Mouse (Mus musculus) cerebellum, adult 18-20 months (tissue): Measurements from ENCODE around the gene Ntm.

Experiments used
- DNase-seq, 2 experiments: peaks; one replicate each; pipeline ENCODE4 v3.0.0; 2021

Gene Ntm

DNA sequence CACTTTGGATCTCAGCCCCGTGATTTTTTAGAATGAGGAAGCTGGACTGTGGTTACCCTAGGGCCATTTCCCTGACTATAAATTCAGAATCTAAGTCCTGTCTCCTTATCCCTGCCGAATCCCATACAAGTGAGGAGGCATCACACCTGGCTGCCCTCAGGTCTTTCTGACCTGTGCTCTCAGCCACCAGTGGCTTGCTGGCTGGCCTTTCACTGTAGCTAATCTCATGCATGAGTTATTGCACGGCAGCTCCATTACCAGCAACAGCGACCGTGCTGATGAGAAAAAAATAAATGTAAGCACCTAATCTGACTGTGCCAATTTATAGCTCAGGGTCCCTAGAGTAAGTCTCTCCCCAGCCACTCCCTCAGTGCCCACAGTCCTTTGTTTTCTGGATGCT, 81.3 kb downstream of the Ntm start:
- no peak for DNase-seq

DNA sequence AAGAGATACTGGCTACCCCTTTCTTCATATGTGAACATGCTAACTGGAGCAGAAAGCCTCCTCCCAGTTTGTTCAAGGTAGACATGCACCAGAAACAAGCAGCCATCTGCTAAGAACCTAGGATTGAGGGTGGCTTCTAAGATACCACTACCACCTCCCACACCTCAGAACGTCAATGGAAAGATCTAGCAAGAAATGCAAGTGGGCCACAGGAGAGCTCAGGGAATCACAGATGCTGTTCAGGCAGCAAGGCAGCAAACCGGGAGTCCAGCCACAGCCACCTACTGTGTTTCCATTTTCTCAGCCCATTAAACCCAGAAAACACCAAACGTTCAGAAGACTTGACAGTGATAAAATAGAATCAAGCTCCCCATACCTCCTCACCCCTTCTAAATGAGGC, 85.4 kb downstream of the Ntm start:
- no peak for DNase-seq

DNA sequence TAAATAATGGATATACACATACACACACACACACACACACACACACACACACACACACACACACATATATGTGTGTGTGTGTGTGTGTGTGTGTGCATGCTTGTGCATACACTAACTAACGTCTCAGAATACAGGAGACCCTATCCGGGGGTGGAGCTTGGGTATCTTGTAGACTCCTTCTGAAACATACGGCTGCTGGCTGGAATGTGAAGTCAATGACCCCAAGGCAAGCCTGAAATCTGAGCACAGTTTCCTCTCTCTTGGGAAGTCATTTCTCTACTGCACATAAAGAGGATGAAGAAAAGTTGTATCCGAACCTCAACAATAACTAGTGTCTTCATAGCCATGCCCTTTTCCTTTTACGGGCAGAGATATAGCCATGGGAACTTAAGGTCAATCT, 95.2 kb downstream of the Ntm start:
- DNase-seq = no peak

DNA sequence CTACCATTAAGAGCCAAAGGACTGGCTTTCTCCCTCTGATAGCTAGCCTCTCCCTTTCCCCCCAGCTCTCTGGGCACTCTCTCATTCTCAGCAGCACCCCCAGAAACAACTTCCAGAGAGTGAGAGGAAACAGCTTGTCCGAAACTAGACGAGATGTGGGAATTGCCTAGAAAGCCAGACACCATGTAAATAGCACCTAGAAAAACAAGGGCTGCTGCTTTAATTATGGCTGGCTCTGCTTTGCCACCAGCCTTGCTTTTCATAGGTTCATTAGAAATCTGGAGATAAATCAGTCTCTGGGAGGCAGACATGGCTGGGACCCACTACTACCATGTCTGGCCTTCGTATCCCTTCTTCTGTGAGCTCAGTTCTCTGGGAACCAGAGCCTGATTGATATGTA, 96.1 kb downstream of the Ntm start:
- DNase-seq = no peak

DNA sequence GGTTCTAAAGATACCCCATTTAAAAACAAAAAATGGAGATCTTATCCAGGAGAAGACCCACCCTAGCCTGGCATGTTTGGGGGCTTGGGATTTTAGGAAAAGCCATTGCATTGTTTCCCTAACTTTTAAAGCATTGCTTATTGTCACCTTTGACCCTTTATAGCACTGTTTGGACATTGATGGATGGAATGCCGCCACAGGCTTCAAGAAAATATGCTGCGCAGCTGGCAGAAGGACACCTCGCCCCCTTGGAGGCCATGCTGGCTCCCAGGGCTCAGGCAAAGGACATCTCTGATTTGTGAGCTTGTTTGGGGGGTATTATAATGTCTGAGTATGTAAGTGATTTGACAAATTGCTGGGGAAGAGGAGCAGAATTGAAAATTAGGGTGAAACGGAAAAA, 96.8 kb downstream of the Ntm start:
- DNase-seq = no peak

DNA sequence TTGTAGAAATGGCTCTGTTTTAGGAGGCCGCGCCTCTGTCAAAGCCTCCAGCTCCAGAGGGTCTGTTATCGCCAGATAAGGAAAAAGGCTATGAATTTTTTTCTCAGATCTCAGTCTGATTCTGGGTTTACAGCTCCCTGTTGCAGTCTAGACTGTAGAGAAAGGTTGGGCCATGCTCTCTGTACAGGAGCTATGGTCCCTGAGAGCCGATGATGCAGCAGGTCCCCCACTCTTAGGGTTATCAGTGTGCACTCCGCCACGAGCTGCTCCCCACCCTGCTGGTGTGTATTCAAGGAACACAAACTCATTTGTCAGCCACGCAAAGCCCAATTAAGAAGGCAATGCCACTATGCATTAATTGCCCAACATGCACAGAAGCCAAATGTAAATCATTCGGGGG, 97.4 kb downstream of the Ntm start:
- DNase-seq = no peak

DNA sequence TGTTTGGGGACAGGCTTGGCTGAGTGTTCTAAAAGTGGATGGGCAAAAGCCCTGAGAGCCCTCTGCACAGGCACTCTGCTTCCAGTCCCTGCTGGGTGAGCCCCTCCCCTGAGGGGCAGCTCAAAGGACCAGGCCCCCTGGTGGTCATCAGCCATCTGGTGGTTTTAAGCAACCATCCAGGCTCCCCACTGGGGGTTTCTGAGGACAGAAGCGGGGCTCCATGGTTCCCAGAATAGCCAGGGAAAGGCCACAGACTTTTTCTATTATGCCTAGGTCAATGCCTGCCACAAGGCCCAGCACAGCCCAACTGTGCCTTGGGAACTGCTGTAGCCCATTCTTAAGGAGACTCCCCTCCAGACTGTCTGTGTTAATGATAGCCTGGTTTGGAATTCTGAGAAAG, 98.1 kb downstream of the Ntm start:
- peak; percentile 59 for DNase-seq

DNA sequence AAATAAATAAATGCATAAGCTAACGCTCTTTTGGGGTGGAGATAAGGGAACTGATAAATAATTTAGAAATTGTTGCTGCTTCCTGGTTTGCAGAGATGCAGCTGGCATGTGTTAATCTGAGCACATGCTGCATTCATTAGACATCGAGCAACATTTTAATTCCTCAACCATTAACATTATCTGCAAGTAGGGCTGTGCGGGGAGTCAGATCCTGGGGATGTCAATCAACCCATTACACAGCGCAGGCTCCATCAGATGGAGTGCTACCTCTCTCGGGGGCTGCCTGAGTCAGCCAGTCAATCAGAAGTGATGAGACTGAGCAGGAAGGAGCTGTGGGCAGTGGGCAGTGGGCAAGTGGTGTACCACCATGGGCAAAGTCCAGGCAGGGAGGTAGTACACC, 100.5 kb downstream of the Ntm start:
- no peak for DNase-seq

DNA sequence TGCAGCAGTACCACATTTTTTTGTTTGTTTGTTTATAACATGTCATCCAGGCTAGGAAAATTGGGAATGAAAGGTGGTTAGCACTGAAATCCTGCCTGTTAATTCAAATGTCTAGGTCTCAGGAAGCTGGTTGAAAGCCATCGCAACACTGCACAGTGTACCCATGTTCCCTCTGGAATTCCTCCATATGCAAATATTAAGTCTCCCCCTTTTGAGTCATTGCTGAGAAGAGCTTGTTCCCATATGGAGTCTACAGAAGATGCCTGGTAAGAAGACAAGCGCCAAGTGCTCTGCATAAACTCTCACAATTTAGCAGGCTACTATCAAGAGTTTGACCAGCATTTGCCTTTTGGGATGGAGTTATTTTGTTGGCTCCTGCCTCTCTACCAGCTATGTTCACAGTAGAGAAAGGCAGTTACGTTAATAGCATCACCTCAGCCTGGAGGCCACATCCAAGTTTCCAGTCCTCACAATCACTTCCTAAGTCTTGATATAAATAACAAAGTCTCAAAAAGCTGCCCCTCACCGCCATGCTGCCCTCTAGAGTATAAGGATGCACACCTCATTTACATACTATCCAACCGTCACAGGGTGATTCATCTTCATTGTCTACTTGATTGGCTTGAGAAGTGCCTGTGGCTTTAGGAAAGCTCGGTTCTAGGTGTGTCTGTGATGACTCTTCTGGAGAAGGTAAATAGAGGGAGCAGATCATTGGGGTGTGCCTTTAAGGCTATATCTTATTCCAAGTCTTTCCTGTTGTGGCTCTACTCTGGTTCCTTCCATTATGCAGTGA, 103.5 kb downstream of the Ntm start:
- DNase-seq = no peak

DNA sequence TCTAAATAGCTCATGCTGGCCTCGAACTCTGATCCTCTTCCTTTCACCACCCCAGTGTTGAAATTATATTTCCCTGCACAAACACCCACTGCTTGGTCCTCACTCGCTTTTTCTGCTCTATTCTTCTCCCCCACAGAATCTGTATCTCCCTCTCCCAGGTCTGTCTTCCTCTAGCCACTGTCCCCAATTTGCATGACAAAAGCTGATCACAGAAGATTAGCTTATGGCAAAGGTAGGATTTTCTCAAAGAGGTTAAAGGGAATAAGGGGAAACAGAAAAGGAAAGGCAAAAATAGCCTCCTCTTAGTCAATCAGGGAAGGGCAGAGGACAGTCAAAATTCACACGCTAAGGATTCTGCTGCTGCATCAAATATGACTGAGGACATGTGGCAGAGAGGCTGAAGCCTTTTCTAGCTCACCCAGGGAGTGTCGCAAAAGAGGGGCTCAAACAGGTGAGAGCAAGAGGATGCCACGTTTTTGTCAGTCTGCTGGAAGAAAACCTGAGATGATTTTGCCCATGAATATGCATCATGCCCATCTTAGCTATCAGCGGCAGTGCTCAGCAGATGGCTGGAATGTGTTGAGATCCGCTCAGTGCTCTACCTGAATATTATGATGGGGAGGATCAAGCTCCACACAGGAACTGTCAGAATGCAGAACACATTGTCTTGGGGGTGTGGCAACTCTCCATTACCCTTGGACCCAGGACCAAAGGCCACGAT, 114.0 kb downstream of the Ntm start:
- DNase-seq = no peak

DNA sequence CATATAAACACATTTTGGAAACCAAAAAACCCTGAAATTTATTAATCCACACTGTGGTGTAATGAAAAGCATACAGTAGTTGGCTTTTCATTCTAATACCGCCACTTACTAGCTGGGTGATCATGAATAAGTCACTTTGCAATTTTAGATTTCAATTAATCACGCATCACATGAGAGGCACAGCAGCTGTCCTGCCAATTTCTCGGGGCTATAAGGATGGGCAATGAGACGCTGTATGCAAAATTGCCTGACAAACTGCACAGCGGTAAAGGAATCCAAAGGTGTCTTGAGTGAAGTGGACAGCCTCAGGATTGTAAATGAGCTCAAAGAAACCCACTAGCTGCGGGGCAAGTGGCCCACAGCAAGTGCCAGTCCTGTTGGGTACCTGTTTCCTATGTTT, 125.6 kb downstream of the Ntm start:
- no peak for DNase-seq

DNA sequence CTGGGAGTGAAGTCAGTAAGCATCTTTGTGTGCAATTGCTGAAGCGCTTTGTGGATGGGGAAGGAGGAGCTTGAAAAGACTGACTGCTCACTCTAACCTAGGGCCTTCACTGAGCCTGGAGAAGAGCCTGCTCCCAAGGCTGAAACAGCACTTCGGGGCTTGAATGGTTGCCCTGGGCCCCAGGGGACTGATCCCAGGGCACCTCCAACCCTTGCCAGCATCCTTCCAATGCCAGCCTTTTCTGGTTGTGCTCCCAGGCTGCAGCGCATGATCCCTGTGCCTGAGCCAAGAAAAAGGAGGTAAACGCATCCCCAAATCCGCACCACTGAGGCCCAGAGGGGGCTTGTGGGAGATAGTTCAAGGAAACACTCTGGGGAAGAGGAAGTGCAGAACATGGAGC, 128.0 kb downstream of the Ntm start:
- DNase-seq = peak; percentile 57 to 67

DNA sequence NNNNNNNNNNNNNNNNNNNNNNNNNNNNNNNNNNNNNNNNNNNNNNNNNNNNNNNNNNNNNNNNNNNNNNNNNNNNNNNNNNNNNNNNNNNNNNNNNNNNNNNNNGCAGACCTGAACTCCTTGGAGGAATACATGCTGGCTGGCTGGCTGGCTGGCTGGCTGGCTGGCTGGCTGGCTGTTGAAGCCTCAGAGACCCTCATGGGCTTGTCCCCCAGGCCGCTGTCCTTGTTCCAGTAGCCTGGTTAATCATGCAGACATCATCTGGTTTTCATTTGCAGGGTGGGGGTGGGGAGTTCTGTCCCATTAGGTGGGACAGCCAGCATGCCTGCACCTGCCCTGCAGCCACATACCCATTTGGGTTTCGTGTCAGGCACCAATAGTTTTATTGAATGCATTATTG, 129.2 kb downstream of the Ntm start:
- no peak for DNase-seq

DNA sequence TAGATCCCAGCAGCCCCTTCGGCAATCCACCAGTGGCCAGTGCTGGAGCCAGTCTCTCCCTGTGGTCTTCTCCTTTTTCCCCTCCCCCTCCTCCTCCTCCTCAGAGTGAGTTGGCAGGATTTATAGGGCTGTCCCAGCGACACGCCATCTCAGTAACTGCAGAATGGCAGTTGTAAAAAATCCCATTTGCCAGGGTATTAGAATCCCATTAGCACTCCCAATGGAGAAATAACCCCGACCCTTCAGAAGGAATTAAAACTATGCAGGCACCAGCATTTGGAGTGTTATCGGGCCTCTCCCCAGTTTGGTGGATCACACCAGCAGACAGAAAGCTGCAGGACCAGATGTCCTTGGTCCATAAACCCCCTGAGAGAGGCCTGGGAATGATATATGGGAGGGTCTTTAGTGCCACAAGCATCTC, 135.7 kb downstream of the Ntm start:
- no peak for DNase-seq

DNA sequence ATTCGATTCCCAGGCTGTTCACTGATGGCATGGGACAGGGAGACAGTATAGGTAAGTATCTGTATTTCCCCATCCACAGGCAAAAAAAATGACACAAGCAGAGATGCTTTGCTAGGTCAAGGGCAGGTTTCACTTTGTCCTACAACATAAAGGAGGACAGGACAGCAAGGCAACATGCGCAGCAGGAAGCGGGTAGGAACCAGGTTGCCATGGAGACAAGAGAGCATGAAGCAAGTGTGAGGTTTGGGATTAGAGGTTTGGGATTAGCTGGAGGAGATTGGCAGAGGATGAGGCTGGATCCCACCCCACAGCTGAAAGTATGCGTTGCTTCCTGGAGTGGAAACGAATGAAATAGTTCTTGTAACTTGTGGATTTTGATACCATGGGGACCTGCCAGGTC, 137.7 kb downstream of the Ntm start:
- no peak for DNase-seq

DNA sequence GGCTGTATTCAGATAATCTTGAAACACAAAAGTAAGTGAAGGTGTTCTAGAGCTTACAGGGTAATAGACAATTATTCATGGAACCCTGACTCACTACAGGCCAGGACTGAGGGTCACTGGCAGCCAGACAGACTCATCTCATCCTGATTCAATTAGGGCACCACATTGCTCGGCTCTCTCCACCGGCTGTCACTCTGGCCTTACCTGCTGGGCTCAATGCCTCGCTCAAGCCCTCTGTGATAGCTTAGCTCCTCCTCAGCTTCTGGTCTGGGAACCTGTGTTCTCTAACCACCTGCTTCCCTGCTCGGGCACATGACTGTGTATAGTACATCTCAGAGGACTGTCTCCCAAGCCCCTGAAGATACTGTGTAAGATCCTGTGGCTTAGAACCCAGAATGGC, 139.2 kb downstream of the Ntm start:
- DNase-seq = peak; percentile 74 to 92

DNA sequence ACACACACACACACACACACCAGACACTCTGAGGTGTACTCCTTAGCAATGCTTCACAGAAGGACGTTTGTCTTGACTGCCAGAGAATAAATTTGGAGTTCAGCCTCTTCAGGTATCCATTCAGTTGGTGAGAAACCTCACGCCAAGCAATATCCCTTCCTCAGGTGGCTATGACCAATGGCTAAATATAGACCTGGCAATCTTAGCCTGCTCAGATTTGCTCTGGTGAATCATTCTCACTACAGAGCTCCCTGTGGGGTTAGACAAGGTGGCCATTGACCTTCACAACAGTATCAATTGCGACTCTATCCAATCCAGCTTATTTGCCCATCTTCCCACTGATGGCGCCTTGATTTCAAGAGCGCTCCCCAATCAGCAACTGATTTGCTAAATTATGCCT, 150.3 kb downstream of the Ntm start:
- DNase-seq = no peak

DNA sequence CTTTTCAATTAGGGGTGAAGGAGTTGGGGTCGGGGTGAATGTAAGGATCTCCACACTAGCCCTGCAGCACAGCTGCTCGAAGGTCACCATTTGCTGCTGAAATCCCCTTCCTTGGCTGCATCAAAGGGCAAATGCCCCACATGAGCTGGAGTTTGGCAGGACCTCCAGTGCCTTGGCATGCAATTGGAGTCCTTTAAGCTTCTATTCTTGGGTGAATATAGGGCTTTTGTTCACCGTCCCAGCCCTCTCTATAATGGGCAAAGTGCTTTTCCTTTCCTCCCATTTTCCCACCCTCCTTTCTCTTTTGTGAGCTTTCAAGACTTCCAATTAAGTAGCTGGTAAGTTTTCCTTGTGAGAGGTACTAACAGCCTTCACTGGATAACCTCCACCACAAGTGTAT, 156.2 kb downstream of the Ntm start:
- DNase-seq = no peak

DNA sequence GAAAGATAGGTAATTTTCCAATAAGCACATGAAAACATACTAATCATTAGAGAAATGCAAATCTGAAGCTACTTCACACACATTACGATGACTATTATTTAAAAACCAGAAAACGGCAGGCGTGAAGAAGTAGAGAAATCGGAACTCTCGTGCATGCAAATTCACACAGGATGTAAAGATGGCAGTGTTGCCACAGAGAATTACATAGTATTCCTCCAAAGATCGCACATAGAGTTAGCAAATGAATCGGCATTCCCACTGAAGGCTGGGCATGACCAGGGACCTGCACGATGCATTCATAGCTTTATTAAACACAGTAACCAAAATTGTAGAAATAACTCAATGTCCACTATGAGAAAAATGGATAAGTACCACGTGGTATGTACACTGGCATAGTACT, 158.5 kb downstream of the Ntm start:
- DNase-seq = no peak

DNA sequence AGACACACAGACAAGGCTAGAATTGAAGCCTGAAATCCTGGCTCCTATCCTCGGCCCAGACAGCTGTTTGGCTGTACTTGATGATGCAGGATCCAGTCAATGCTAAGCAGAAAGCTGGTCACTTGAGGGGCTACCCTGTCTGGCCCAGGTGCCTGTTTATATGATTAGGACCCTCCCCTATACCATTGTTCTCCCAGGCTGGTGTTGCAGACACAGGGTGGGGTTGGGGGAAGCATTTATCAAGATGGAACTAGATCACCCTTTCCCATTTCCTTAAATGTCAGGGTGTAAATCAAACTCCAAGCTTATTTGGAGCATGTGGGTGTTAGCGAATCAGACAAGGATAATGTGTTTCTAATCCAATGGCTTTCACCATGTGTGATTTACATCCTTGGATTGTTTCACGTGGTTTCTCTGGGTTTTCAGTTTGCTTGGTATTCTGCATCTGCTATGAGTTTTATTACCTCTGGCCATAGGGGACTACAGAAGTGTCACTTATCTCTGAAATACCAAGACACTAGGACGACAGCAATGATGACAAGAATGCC, 159.1 kb downstream of the Ntm start:
- DNase-seq = no peak

DNA sequence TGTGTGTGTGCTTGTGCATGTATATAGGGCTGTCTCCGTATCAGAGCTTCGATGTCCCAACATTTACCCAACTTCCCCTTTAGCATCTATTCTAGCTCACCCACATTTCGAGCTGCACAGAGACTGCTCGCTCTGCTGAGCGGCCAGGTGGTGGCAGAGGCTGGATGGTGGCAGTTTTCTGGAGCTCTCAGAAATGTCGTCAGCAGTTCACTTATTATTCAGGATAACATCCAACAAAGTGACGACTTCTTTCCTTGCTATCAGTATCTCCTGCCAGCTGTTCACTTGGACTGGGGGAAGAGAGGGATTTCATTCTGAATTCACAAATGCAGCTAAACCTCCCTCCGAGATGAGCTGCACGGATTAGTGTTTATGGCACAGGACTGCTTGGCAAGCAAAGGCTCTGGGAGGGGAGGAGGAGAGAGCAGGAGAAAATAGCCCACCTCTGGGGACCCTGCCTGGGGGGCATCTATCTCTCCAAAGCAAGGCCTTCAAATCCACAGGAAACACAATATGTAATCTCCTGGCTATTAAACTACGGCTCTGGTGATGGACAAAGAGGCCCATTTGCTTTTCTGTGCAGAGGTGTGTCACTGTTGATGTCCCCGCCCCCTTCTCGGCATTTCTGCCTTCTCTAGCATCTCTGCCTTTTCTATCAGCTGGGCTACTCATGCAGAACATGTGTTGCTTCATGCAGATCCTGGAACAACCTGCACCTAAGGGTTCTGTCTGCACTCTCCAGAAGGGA, 159.8 kb downstream of the Ntm start:
- DNase-seq = no peak

DNA sequence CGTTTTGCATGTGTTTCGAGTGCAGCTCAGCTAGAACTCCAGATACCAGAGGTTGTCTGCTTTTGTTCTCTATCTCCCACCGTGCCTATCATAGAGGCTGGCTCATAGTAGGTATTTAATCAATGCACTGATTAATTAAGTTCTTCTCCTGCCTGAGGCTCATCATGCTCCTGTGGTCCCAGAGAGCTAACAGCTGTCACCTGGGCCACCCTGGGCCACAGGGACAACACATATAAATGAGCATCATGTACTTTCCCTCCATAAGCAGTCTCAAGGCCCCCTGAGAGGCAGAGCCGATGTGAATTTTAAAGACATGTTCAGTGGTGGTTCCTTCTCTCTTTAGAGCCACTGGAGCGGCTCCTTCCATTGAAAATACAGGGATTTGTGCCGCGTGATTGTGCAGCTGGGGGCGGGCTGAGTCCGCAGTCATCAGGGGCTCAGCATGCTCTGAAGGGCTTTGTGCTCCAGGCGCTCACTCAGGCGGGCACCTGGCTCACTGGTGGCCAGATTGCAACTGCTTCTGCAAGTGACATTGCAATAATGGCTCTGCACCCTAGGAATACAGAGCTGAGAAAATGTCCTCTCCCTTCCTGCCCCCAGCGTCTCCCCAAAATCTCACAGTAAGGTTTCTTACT, 160.8 kb downstream of the Ntm start:
- no peak for DNase-seq

DNA sequence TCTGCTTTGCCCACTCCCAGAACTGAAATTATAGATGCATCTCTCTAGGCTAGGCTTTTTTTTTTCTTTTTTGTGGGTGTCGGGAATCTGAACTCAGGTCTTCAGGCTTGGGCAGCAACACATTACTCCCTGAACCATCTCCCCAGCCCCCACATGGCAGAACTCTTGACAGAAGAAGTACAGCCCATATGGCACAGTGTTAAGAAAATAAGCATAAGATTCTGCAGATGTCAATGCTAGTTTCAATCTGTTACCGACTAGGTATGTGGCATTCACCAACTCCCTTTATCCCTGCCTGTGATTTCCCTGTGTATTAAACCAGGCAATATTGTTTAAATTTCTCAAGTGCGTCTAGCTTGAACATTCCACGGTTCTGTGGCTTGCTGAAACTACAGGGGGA, 166.7 kb downstream of the Ntm start:
- DNase-seq = no peak
